21 mouse cellular contexts compared by ENCODE assay signal in the genomic region with DNA sequence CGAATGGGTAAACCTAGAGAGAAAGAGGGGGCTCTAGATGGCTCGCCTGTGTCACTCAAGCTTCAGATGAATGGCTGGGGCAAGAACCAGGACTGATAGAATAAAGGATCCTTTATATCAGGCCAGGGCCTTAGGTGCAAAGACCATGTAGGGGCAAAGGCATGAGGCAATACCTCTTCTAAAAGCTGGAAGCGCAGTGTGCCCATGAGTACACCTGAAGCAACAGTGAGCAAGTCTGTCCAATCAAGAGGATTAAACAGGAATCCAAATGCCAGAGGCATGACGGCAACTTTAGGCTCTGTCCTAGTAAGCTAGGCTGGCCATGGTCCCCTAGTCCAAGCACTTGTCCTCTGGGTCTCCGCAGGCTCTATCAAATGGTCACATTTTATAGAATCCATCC. TPM values are rescaled to one million over a fixed set of nuclear protein-coding genes. Genes with fewer than 3 reads are reported as not detected.
DNase-seq lines count a peak whose midpoint lies in the region; ATAC-seq and TF ChIP-seq lines count a peak whose summit lies in the region.
"Had no signal": no experiment of that assay in that cellular context is flagged by ENCODE, and none has a peak within 500 bp of the region (broad histone marks: within the 10 kb centered on the region; RNA-seq: fewer than 3 reads in every experiment).

No protein-coding gene starts in this region.

- no peak overlapping the region for H3K9ac ChIP-seq in limb, embryonic 12.5 days (replicated peaks)
- H3K9ac ChIP-seq in intestine, postnatal 0 days (ENCODE audit: low read depth, low read length): no peak overlapping the region
- H3K9ac ChIP-seq: embryonic facial prominence, embryonic 12.5 days; forebrain, embryonic 12.5 days had no signal

- no peaks in the 10 kb centered on the region for H3K27me3 ChIP-seq in limb, embryonic 12.5 days
- H3K27me3 ChIP-seq in intestine, postnatal 0 days (replicated peaks; ENCODE audit: control insufficient read depth, insufficient read depth, low read length): no peaks in the 10 kb centered on the region
- H3K27me3 ChIP-seq: embryonic facial prominence, embryonic 12.5 days; forebrain, embryonic 12.5 days had no signal

- TF ChIP-seq CTCF in intestine, postnatal 0 days (IDR thresholded peaks at IDR 0.05; ENCODE audit: low read depth): no peak

- peak; percentile 2 for DNase-seq in retina, embryonic 14.5 days (ENCODE audit: low spot score)
- no peak for DNase-seq in retina, postnatal 1 day
- peak; percentile 89 for DNase-seq in gonadal fat pad, adult 2 months (ENCODE audit: low read depth)
- no peak for DNase-seq in left cerebral cortex, adult 11 months (ENCODE audit: low spot score)
- DNase-seq: adrenal gland, adult 2 months; adrenal gland, postnatal 10 days; adrenal gland, postnatal 25 days; cerebellum, adult 11 months; cerebellum, adult 18-20 months; cerebellum, adult 8-10 months; cerebellum, adult 9-11 months; cerebellum, postnatal 14 days; cerebellum, postnatal 36 days had no signal

- H3K4me1 ChIP-seq in limb, embryonic 12.5 days (replicated peaks): peaks cover 38% of the 10 kb centered on the region
- H3K4me1 ChIP-seq in intestine, postnatal 0 days (replicated peaks; ENCODE audit: control insufficient read depth, insufficient read depth, low read length): no peaks in the 10 kb centered on the region
- H3K4me1 ChIP-seq: forebrain, embryonic 12.5 days had no signal

- H3K4me2 ChIP-seq in limb, embryonic 12.5 days: no peak overlapping the region
- H3K4me2 ChIP-seq in intestine, postnatal 0 days (replicated peaks; ENCODE audit: low read depth): no peak overlapping the region
- H3K4me2 ChIP-seq: embryonic facial prominence, embryonic 12.5 days; forebrain, embryonic 12.5 days had no signal

- H3K9me3 ChIP-seq in limb, embryonic 12.5 days: no peaks in the 10 kb centered on the region
- H3K9me3 ChIP-seq in intestine, postnatal 0 days (ENCODE audit: control insufficient read depth): no peaks in the 10 kb centered on the region
- H3K9me3 ChIP-seq: embryonic facial prominence, embryonic 10.5 days; embryonic facial prominence, embryonic 12.5 days; forebrain, embryonic 10.5 days; forebrain, embryonic 12.5 days had no signal

- H3K27ac ChIP-seq in limb, embryonic 12.5 days: 0 out of 2 replicates have a peak overlapping the region, but pooled peaks have one; percentile 7
- H3K27ac ChIP-seq in intestine, postnatal 0 days (ENCODE audit: low read depth, low read length): no peak overlapping the region
- H3K27ac ChIP-seq: embryonic facial prominence, embryonic 10.5 days; embryonic facial prominence, embryonic 12.5 days; forebrain, embryonic 10.5 days; forebrain, embryonic 12.5 days had no signal

- H3K4me3 ChIP-seq in limb, embryonic 12.5 days (replicated peaks): no peak overlapping the region
- H3K4me3 ChIP-seq in intestine, postnatal 0 days (ENCODE audit: low read depth, low read length): no peak overlapping the region
- H3K4me3 ChIP-seq: embryonic facial prominence, embryonic 10.5 days; embryonic facial prominence, embryonic 12.5 days; forebrain, embryonic 10.5 days; forebrain, embryonic 12.5 days had no signal

- no peak for ATAC-seq in limb, embryonic 12.5 days (ENCODE audit: insufficient number of reproducible peaks, insufficient read depth, low FRiP score, low TSS enrichment, low read depth)
- no peak for ATAC-seq in intestine, postnatal 0 days
- ATAC-seq: forebrain, embryonic 14.5 days; forebrain, embryonic 16.5 days had no signal

- H3K36me3 ChIP-seq in limb, embryonic 12.5 days: no peaks in the 10 kb centered on the region
- no peaks in the 10 kb centered on the region for H3K36me3 ChIP-seq in intestine, postnatal 0 days (ENCODE audit: control insufficient read depth, insufficient read depth)
- H3K36me3 ChIP-seq: embryonic facial prominence, embryonic 10.5 days; embryonic facial prominence, embryonic 12.5 days; forebrain, embryonic 10.5 days; forebrain, embryonic 12.5 days had no signal

- 84% methylated on average over 5 of the region's 5 CpGs for WGBS in limb, embryonic 12.5 days
- WGBS in intestine, postnatal 0 days: 90% methylated on average over 5 of the region's 5 CpGs

RNA-seq across cellular contexts. Expression of a gene that starts 42.8 kb away (rescaled TPM):
- 29.3 and 36.0 TPM in 2 replicates for polyA plus RNA-seq in gonadal fat pad, adult 2 months (2012; rRNA removed)
- polyA plus RNA-seq in limb, embryonic 12.5 days (2016; fragmentation: Nextera tagmentation; extraction: Ambion mirVana): 36.3 and 37.3 TPM in 2 replicates
- 8.5 and 8.8 TPM in 2 replicates for polyA plus RNA-seq in intestine, postnatal 0 days (2015; fragmentation: Nextera tagmentation; extraction: Ambion mirVana)

Comparison
In these comparisons a context has a peak if more than half of its experiments do, and no peak if none do; other contexts are left out.
1. DNase-seq: peak in retina, embryonic 14.5 days (single experiment) and gonadal fat pad, adult 2 months (single experiment); none in retina, postnatal 1 day (single experiment) and left cerebral cortex, adult 11 months (single experiment).